Mouse (Mus musculus): Measurements from ENCODE around the gene Glg1.

- TF ChIP-seq CTCF (IDR thresholded peaks at IDR 0.05; ENCODE audit: control insufficient read depth, insufficient read depth, low read length) (no peak), POLR2A (IDR thresholded peaks at IDR 0.05; ENCODE audit: borderline replicate concordance, control insufficient read depth, low read depth, low read length) (no peak)
These were observed 5.7 kb upstream of the Glg1 start for GRCm38 (mm10) chr8:111264693-111265220.
